Mouse (Mus musculus): ENCODE measurements around the gene Plin2. TPM values are rescaled to one million over a fixed set of nuclear protein-coding genes. Genes with fewer than 3 reads are reported as not detected.
"Not testable (repeated sequence)": the region's sequence is repeated elsewhere in the genome, so short reads cannot be mapped to it uniquely, and the experiment has no call there.

The Plin2 gene
- polyA plus RNA-seq, 1 experiment, result 75.0 TPM

- TF ChIP-seq POLR2A (IDR thresholded peaks at IDR 0.05; ENCODE audit: low read depth, low read length) (no peak), CTCF (IDR thresholded peaks at IDR 0.05; ENCODE audit: borderline replicate concordance, insufficient read depth, low read length) (no peak)
- peaks cover 12% of the 10 kb centered on the region for H3K4me1 ChIP-seq (ENCODE audit: control insufficient read depth, insufficient read depth, low read length)
Measured at GRCm38 (mm10) chr4:86672450-86672849, 2.6 kb upstream of the Plin2 start.

DNA sequence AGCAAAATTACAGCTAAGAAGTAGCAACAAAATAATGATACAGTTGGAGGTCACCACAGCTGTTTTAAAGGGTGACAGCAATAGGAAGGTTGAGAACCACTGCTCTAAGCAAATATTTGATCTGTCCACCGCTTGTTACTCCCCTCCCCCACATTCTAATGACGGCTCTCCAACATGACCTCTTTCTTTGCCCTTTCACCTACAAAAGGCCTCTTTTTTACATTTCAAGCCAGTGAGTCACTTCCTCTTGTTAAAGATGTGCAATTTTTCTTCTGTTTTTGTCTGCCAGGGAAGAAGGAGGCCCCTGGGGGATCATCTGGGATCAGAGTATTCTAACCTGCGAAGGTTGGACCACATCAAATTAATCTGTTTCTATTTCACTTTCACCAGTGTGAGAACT, 1.9 kb upstream of the Plin2 start:
- Histone ChIP-seq H3K4me1 (ENCODE audit: control insufficient read depth, insufficient read depth, low read length) (peaks cover 12% of the 10 kb centered on the region), H3K4me3 (ENCODE audit: insufficient read depth, low read length) (no peak overlapping the region), H3K27ac (ENCODE audit: insufficient read depth, low read length) (0 out of 2 replicates have a peak overlapping the region, but pooled peaks have one; percentile 19)
- TF ChIP-seq CTCF (IDR thresholded peaks at IDR 0.05; ENCODE audit: borderline replicate concordance, insufficient read depth, low read length) (no peak), POLR2A (IDR thresholded peaks at IDR 0.05; ENCODE audit: low read depth, low read length) (no peak)

More at GRCm38 (mm10) chr4:86672450-86672849, 2.6 kb upstream of the Plin2 start:
- Histone ChIP-seq H3K27ac (ENCODE audit: insufficient read depth, low read length) (no peak overlapping the region), H3K4me3 (ENCODE audit: insufficient read depth, low read length) (no peak overlapping the region)

GRCm38 (mm10) chr4:86670582-86671306, 884 bp upstream of the Plin2 start:
- H3K4me1 ChIP-seq (ENCODE audit: control insufficient read depth, insufficient read depth, low read length), result peaks cover 12% of the 10 kb centered on the region
- TF ChIP-seq CTCF (IDR thresholded peaks at IDR 0.05; ENCODE audit: borderline replicate concordance, insufficient read depth, low read length) (no peak), POLR2A (IDR thresholded peaks at IDR 0.05; ENCODE audit: low read depth, low read length) (no peak)
- H3K4me3 ChIP-seq (ENCODE audit: insufficient read depth, low read length), result no peak overlapping the region
- H3K27ac ChIP-seq (ENCODE audit: insufficient read depth, low read length), result peak overlapping the region; percentile 1

- peaks cover 12% of the 10 kb centered on the region for H3K4me1 ChIP-seq (ENCODE audit: control insufficient read depth, insufficient read depth, low read length)
- peak; percentile 42; the same call in 1 of the 2 replicates for TF ChIP-seq POLR2A (IDR thresholded peaks at IDR 0.05; ENCODE audit: low read depth, low read length)
- peak overlapping the region; percentile 60 for H3K4me3 ChIP-seq (ENCODE audit: insufficient read depth, low read length)
- H3K27ac ChIP-seq (ENCODE audit: insufficient read depth, low read length), result peak overlapping the region; percentile 65
Measured at GRCm38 (mm10) chr4:86669241-86669753, 563 bp downstream of the Plin2 start.

DNA sequence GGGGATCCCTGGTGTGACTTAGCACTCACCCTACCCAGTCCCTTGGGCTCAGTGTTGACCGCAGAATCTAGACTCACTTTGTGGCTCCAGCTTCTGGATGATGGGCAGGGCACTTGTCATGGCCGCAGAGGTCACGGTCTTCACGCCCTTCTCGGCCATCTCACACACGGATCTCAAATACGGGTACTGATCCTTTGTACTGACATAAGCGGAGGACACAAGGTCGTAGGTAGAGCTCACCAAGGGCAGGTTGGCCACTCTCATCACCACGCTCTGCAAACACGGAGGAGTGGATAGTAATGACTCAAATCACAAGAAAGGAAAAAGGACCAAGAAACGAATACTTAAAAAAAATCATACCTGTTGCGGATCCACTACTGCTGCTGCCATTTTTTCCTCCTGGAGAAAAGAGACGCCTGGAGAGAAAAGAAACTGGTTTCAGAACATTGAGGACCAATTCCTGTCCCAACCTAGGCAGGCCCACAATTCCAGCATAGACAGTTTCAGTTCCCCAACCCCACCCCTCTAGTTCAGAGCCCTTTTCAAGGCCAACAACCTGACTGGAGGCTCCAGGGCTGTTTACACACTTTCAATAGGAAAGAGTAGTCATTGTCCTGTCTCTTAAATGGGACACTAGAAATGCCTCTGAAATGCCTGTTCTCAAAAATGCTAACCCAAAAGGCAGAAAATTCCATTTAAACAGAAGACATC, 1.4 kb downstream of the Plin2 start:
- Histone ChIP-seq H3K27ac (ENCODE audit: insufficient read depth, low read length) (0 out of 2 replicates have a peak overlapping the region, but pooled peaks have one; percentile 65), H3K4me3 (ENCODE audit: insufficient read depth, low read length) (peak overlapping the region; percentile 60), H3K4me1 (ENCODE audit: control insufficient read depth, insufficient read depth, low read length) (peaks cover 10% of the 10 kb centered on the region)
- TF ChIP-seq CTCF (IDR thresholded peaks at IDR 0.05; ENCODE audit: borderline replicate concordance, insufficient read depth, low read length), result no peak
- TF ChIP-seq POLR2A (IDR thresholded peaks at IDR 0.05; ENCODE audit: low read depth, low read length), result no peak

- TF ChIP-seq CTCF (IDR thresholded peaks at IDR 0.05; ENCODE audit: borderline replicate concordance, insufficient read depth, low read length) (no peak), POLR2A (IDR thresholded peaks at IDR 0.05; ENCODE audit: low read depth, low read length) (0 out of 2 replicates have a peak, but pooled peaks have one; percentile 10)
- Histone ChIP-seq H3K4me3 (ENCODE audit: insufficient read depth, low read length) (no peak overlapping the region), H3K4me1 (ENCODE audit: control insufficient read depth, insufficient read depth, low read length) (peaks cover 2% of the 10 kb centered on the region), H3K27ac (ENCODE audit: insufficient read depth, low read length) (peak overlapping the region; percentile 69; the same call in 1 of the 2 replicates)
Measured at GRCm38 (mm10) chr4:86665596-86665995, 4.3 kb downstream of the Plin2 start.

- Histone ChIP-seq H3K27ac (ENCODE audit: insufficient read depth, low read length) (no peak overlapping the region), H3K4me1 (ENCODE audit: control insufficient read depth, insufficient read depth, low read length) (no peaks in the 10 kb centered on the region; the same call in none of the 2 replicates), H3K4me3 (ENCODE audit: insufficient read depth, low read length) (no peak overlapping the region)
- TF ChIP-seq POLR2A (IDR thresholded peaks at IDR 0.05; ENCODE audit: low read depth, low read length), result no peak
- no peak for TF ChIP-seq CTCF (IDR thresholded peaks at IDR 0.05; ENCODE audit: borderline replicate concordance, insufficient read depth, low read length)
Measured at GRCm38 (mm10) chr4:86663919-86664318, 5.9 kb downstream of the Plin2 start.

- TF ChIP-seq CTCF (IDR thresholded peaks at IDR 0.05; ENCODE audit: borderline replicate concordance, insufficient read depth, low read length), result no peak
- TF ChIP-seq POLR2A (IDR thresholded peaks at IDR 0.05; ENCODE audit: low read depth, low read length), result no peak
- H3K4me3 ChIP-seq (ENCODE audit: insufficient read depth, low read length), result no peak overlapping the region
- no peaks in the 10 kb centered on the region for H3K4me1 ChIP-seq (ENCODE audit: control insufficient read depth, insufficient read depth, low read length)
- no peak overlapping the region for H3K27ac ChIP-seq (ENCODE audit: insufficient read depth, low read length)
Measured at GRCm38 (mm10) chr4:86657176-86657575, 12.7 kb downstream of the Plin2 start.

- H3K4me1 ChIP-seq (ENCODE audit: control insufficient read depth, insufficient read depth, low read length); H3K4me3 ChIP-seq (ENCODE audit: insufficient read depth, low read length); H3K27ac ChIP-seq (ENCODE audit: insufficient read depth, low read length): not testable (repeated sequence)
Measured at GRCm38 (mm10) chr4:86656410-86656809, 13.4 kb downstream of the Plin2 start.

All from embryonic fibroblast, embryonic 13.5 days (primary cell).